Mouse (Mus musculus) A20 (cell line): ENCODE data around the gene Arid1b.

Experiments
- DNase-seq: peaks from one replicate; pipeline ENCODE4 v3.0.0-alpha.2; 2011; ENCODE audit warnings: low read depth, low spot score

Gene Arid1b

GRCm38 (mm10) chr17:5187546-5187945, 193.4 kb downstream of the Arid1b start:
- DNase-seq, result peak; percentile 73

- peak; percentile 57 for DNase-seq
Measured at GRCm38 (mm10) chr17:5188400-5188799, 194.3 kb downstream of the Arid1b start.

GRCm38 (mm10) chr17:5189551-5190351, 195.6 kb downstream of the Arid1b start:
- DNase-seq, result peak; percentile 92

- no peak for DNase-seq
Measured at GRCm38 (mm10) chr17:5190367-5190766, 196.2 kb downstream of the Arid1b start.

GRCm38 (mm10) chr17:5194157-5194916, 200.2 kb downstream of the Arid1b start:
- DNase-seq, result no peak

GRCm38 (mm10) chr17:5195397-5195796, 201.3 kb downstream of the Arid1b start:
- DNase-seq, result peak; percentile 69

- DNase-seq, result no peak
Measured at GRCm38 (mm10) chr17:5196005-5196404, 201.9 kb downstream of the Arid1b start.

GRCm38 (mm10) chr17:5196508-5196907, 202.4 kb downstream of the Arid1b start:
- DNase-seq, result no peak

GRCm38 (mm10) chr17:5197083-5197482, 203.0 kb downstream of the Arid1b start:
- DNase-seq, result no peak

- no peak for DNase-seq
Measured at GRCm38 (mm10) chr17:5197765-5198164, 203.6 kb downstream of the Arid1b start.

- DNase-seq, result no peak
Measured at GRCm38 (mm10) chr17:5198252-5198651, 204.1 kb downstream of the Arid1b start.

GRCm38 (mm10) chr17:5198811-5199210, 204.7 kb downstream of the Arid1b start:
- no peak for DNase-seq

GRCm38 (mm10) chr17:5200638-5201037, 206.5 kb downstream of the Arid1b start:
- DNase-seq, result no peak

GRCm38 (mm10) chr17:5201859-5202598, 207.9 kb downstream of the Arid1b start:
- DNase-seq, result peak; percentile 57

GRCm38 (mm10) chr17:5202756-5203155, 208.6 kb downstream of the Arid1b start:
- no peak for DNase-seq

- DNase-seq, result no peak
Measured at GRCm38 (mm10) chr17:5203346-5204102, 209.4 kb downstream of the Arid1b start.

GRCm38 (mm10) chr17:5204103-5204665, 210.1 kb downstream of the Arid1b start:
- no peak for DNase-seq

- DNase-seq, result no peak
Measured at GRCm38 (mm10) chr17:5205163-5205581, 211.0 kb downstream of the Arid1b start.

- DNase-seq, result no peak
Measured at GRCm38 (mm10) chr17:5206731-5207130, 212.6 kb downstream of the Arid1b start.

GRCm38 (mm10) chr17:5207881-5208280, 213.7 kb downstream of the Arid1b start:
- no peak for DNase-seq

- peak; percentile 41 for DNase-seq
Measured at GRCm38 (mm10) chr17:5208362-5208761, 214.2 kb downstream of the Arid1b start.
